Mouse (Mus musculus) liver, embryonic 14.5 days (tissue): ENCODE data around the gene Olfr56.
"Not testable (repeated sequence)": the region's sequence is repeated elsewhere in the genome, so short reads cannot be mapped to it uniquely, and the experiment has no call there.

ENCODE experiments used
- CTCF ChIP-seq: IDR thresholded peaks from 2 replicates; pipeline ENCODE4 v1.5.1; 2016; ENCODE audit warnings: antibody characterized with exemption, low read depth, control low read depth
- EP300 ChIP-seq: IDR thresholded peaks from 2 replicates; pipeline ENCODE4 v1.6.1; 2016; ENCODE audit warnings: antibody characterized with exemption, low read depth

GRCm38 (mm10) chr11:48980052-48980451 lies 1.4 kb downstream of the Olfr56 start:
- TF ChIP-seq CTCF, EP300: not testable (repeated sequence)
